Mouse (Mus musculus): ENCODE results near the gene Zfp592.

Gene Zfp592

GRCm38 (mm10) chr7:80993834-80994662 lies 567 bp downstream of the Zfp592 start:
- DNase-seq (ENCODE audit: low read depth, low spot score): peak; percentile 79

- DNase-seq (ENCODE audit: low read depth, low spot score): no peak
Observed at GRCm38 (mm10) chr7:80994663-80995005, 1.2 kb downstream of the Zfp592 start.

GRCm38 (mm10) chr7:80995266-80996146 lies 2.0 kb downstream of the Zfp592 start:
- DNase-seq (ENCODE audit: low read depth, low spot score): no peak

GRCm38 (mm10) chr7:80997776-80998175 lies 4.3 kb downstream of the Zfp592 start:
- DNase-seq (ENCODE audit: low read depth, low spot score): no peak

GRCm38 (mm10) chr7:80999536-80999935 lies 6.1 kb downstream of the Zfp592 start:
- DNase-seq (ENCODE audit: low read depth, low spot score): no peak

- peak; percentile 23 for DNase-seq (ENCODE audit: low read depth, low spot score)
Observed at GRCm38 (mm10) chr7:81001844-81002243, 8.4 kb downstream of the Zfp592 start.

GRCm38 (mm10) chr7:81004556-81005079 lies 11.1 kb downstream of the Zfp592 start:
- DNase-seq (ENCODE audit: low read depth, low spot score): no peak

GRCm38 (mm10) chr7:81005969-81006368 lies 12.5 kb downstream of the Zfp592 start:
- DNase-seq (ENCODE audit: low read depth, low spot score): no peak

GRCm38 (mm10) chr7:81008285-81008684 lies 14.8 kb downstream of the Zfp592 start:
- no peak for DNase-seq (ENCODE audit: low read depth, low spot score)

GRCm38 (mm10) chr7:81011576-81011975 lies 18.1 kb downstream of the Zfp592 start:
- DNase-seq (ENCODE audit: low read depth, low spot score): no peak

GRCm38 (mm10) chr7:81020307-81020706 lies 26.8 kb downstream of the Zfp592 start:
- no peak for DNase-seq (ENCODE audit: low read depth, low spot score)

- no peak for DNase-seq (ENCODE audit: low read depth, low spot score)
Observed at GRCm38 (mm10) chr7:81022731-81023130, 29.2 kb downstream of the Zfp592 start.

- DNase-seq (ENCODE audit: low read depth, low spot score): no peak
Observed at GRCm38 (mm10) chr7:81024118-81024517, 30.6 kb downstream of the Zfp592 start.

GRCm38 (mm10) chr7:81024651-81025050 lies 31.2 kb downstream of the Zfp592 start:
- no peak for DNase-seq (ENCODE audit: low read depth, low spot score)

- DNase-seq (ENCODE audit: low read depth, low spot score): no peak
Observed at GRCm38 (mm10) chr7:81025751-81026150, 32.3 kb downstream of the Zfp592 start.

- DNase-seq (ENCODE audit: low read depth, low spot score): no peak
Observed at GRCm38 (mm10) chr7:81039711-81040110, 46.2 kb downstream of the Zfp592 start.

GRCm38 (mm10) chr7:81043023-81043620 lies 49.6 kb downstream of the Zfp592 start:
- no peak for DNase-seq (ENCODE audit: low read depth, low spot score)

- no peak for DNase-seq (ENCODE audit: low read depth, low spot score)
Observed at GRCm38 (mm10) chr7:81047847-81048246, 54.4 kb downstream of the Zfp592 start.

GRCm38 (mm10) chr7:81048513-81048912 lies 55.0 kb downstream of the Zfp592 start:
- DNase-seq (ENCODE audit: low read depth, low spot score): no peak

- no peak for DNase-seq (ENCODE audit: low read depth, low spot score)
Observed at GRCm38 (mm10) chr7:81049966-81050365, 56.5 kb downstream of the Zfp592 start.

GRCm38 (mm10) chr7:81055709-81056370 lies 62.4 kb downstream of the Zfp592 start:
- DNase-seq (ENCODE audit: low read depth, low spot score): no peak

Measured in mesoderm, embryonic 11.5 days (tissue).